Comparison of ENCODE assay signal across 13 mouse cellular contexts in the genomic region with DNA sequence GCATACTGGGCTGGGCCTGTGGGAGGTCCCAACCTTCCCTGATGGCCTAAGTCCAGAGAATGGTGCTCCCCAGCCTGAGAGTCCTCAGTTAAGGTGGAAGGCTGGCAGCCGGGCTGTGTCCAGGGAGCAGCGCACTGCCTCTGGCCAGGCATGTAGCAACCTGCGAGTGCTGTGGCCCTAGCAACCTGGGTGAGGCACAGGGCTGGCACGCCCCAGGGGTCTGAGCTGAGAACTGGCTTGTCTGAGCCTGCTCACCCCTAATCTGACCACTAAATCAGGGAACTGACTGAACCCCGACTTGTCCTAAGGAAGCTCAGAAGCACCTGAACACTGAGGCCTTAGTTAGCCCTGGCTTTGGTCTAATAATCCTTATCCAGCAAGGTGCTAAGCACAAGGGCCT. TPM values are rescaled to one million over a fixed set of nuclear protein-coding genes. Genes with fewer than 3 reads are reported as not detected.
DNase-seq lines count a peak whose midpoint lies in the region; ATAC-seq and TF ChIP-seq lines count a peak whose summit lies in the region.
"Had no signal": no experiment of that assay in that cellular context is flagged by ENCODE, and none has a peak within 500 bp of the region (broad histone marks: within the 10 kb centered on the region; RNA-seq: fewer than 3 reads in every experiment).

No protein-coding gene starts in this region.

- TF ChIP-seq EP300 in lung, postnatal 0 days (IDR thresholded peaks at IDR 0.05), result no peak
- peak; percentile 52 for TF ChIP-seq EP300 in stomach, postnatal 0 days (optimal IDR thresholded peaks at IDR 0.05)

- no peak for TF ChIP-seq POLR2A in cerebellum, adult 2 months (IDR thresholded peaks at IDR 0.05; ENCODE audit: borderline replicate concordance, insufficient read depth, low read length)

- no peak for TF ChIP-seq CTCF in lung, postnatal 0 days (IDR thresholded peaks at IDR 0.05)
- TF ChIP-seq CTCF in stomach, postnatal 0 days (IDR thresholded peaks at IDR 0.05; ENCODE audit: low read depth), result no peak
- no peak for TF ChIP-seq CTCF in cerebellum, adult 2 months (IDR thresholded peaks at IDR 0.05; ENCODE audit: borderline replicate concordance, insufficient read depth, low read depth, low read length)

- 0 out of 2 replicates have a peak overlapping the region, but pooled peaks have one; percentile 25 for H3K27ac ChIP-seq in forebrain, embryonic 10.5 days
- H3K27ac ChIP-seq in forebrain, embryonic 15.5 days (replicated peaks), result no peak overlapping the region
- no peak overlapping the region for H3K27ac ChIP-seq in lung, postnatal 0 days (ENCODE audit: low read length)
- peak overlapping the region; percentile 76 for H3K27ac ChIP-seq in stomach, postnatal 0 days (replicated peaks)
- H3K27ac ChIP-seq in cerebellum, adult 2 months (ENCODE audit: insufficient read depth, low read length), result no peak overlapping the region
- H3K27ac ChIP-seq: liver, embryonic 15.5 days had no signal

- peaks cover 12% of the 10 kb centered on the region for H3K4me1 ChIP-seq in forebrain, embryonic 10.5 days
- H3K4me1 ChIP-seq in forebrain, embryonic 15.5 days, result 0 out of 2 replicates have a peak, but pooled peaks cover 4% of the 10 kb centered on the region
- 0 out of 2 replicates have a peak, but pooled peaks cover 3% of the 10 kb centered on the region for H3K4me1 ChIP-seq in lung, postnatal 0 days (ENCODE audit: insufficient read depth, low read depth, low read length)
- 0 out of 2 replicates have a peak, but pooled peaks cover 2% of the 10 kb centered on the region for H3K4me1 ChIP-seq in stomach, postnatal 0 days (replicated peaks; ENCODE audit: control insufficient read depth, insufficient read depth)
- H3K4me1 ChIP-seq in cerebellum, adult 2 months (ENCODE audit: control insufficient read depth, insufficient read depth, low read length), result no peaks in the 10 kb centered on the region
- H3K4me1 ChIP-seq: liver, embryonic 15.5 days had no signal

- no peak overlapping the region for H3K4me3 ChIP-seq in forebrain, embryonic 10.5 days
- no peak overlapping the region for H3K4me3 ChIP-seq in forebrain, embryonic 15.5 days
- no peak overlapping the region for H3K4me3 ChIP-seq in lung, postnatal 0 days (ENCODE audit: low read depth, low read length)
- H3K4me3 ChIP-seq in stomach, postnatal 0 days (ENCODE audit: low read depth, low read length), result no peak overlapping the region
- no peak overlapping the region for H3K4me3 ChIP-seq in cerebellum, adult 2 months (replicated peaks; ENCODE audit: insufficient read depth, low read depth, low read length)
- H3K4me3 ChIP-seq: liver, embryonic 15.5 days; myocyte had no signal

- ATAC-seq in forebrain, embryonic 15.5 days (replicated peaks), result no peak
- no peak; the same call in 1 of the 2 replicates for ATAC-seq in lung, postnatal 0 days
- peak; percentile 66 for ATAC-seq in stomach, postnatal 0 days (ENCODE audit: low FRiP score, low TSS enrichment)

- no peaks in the 10 kb centered on the region for H3K36me3 ChIP-seq in forebrain, embryonic 10.5 days (replicated peaks)
- no peaks in the 10 kb centered on the region for H3K36me3 ChIP-seq in forebrain, embryonic 15.5 days
- no peaks in the 10 kb centered on the region for H3K36me3 ChIP-seq in lung, postnatal 0 days (ENCODE audit: insufficient read depth, low read length)
- H3K36me3 ChIP-seq in stomach, postnatal 0 days (ENCODE audit: control insufficient read depth, insufficient read depth, low read length), result no peaks in the 10 kb centered on the region
- H3K36me3 ChIP-seq: liver, embryonic 15.5 days had no signal

- peaks cover 6% of the 10 kb centered on the region; the same call in 1 of the 2 replicates for H3K9me3 ChIP-seq in forebrain, embryonic 10.5 days
- H3K9me3 ChIP-seq in forebrain, embryonic 15.5 days, result no peaks in the 10 kb centered on the region
- no peaks in the 10 kb centered on the region for H3K9me3 ChIP-seq in lung, postnatal 0 days (ENCODE audit: low read length)
- H3K9me3 ChIP-seq in stomach, postnatal 0 days (ENCODE audit: control insufficient read depth, low read length), result no peaks in the 10 kb centered on the region
- H3K9me3 ChIP-seq: liver, embryonic 15.5 days had no signal

- no peak overlapping the region for H3K4me2 ChIP-seq in forebrain, embryonic 15.5 days (replicated peaks)
- no peak overlapping the region for H3K4me2 ChIP-seq in lung, postnatal 0 days (replicated peaks; ENCODE audit: low read depth, low read length)
- H3K4me2 ChIP-seq in stomach, postnatal 0 days (replicated peaks; ENCODE audit: low read depth), result no peak overlapping the region
- H3K4me2 ChIP-seq: liver, embryonic 15.5 days had no signal

- no peak overlapping the region for H3K9ac ChIP-seq in forebrain, embryonic 15.5 days (replicated peaks)
- no peak overlapping the region for H3K9ac ChIP-seq in lung, postnatal 0 days (replicated peaks; ENCODE audit: low read depth)
- no peak overlapping the region for H3K9ac ChIP-seq in stomach, postnatal 0 days (ENCODE audit: low read length)
- H3K9ac ChIP-seq: liver, embryonic 15.5 days had no signal

- WGBS in forebrain, embryonic 10.5 days, result 90% methylated on average over 5 of the region's 5 CpGs
- WGBS in forebrain, embryonic 15.5 days, result 91% methylated on average over 5 of the region's 5 CpGs
- WGBS in lung, postnatal 0 days, result 71% methylated on average over 5 of the region's 5 CpGs
- WGBS in stomach, postnatal 0 days, result 75% methylated on average over 5 of the region's 5 CpGs
- 92% methylated on average over 5 of the region's 5 CpGs for WGBS in cerebellum, adult 2 months

- no peaks in the 10 kb centered on the region for H3K27me3 ChIP-seq in forebrain, embryonic 10.5 days (ENCODE audit: poor library complexity, severe bottlenecking)
- H3K27me3 ChIP-seq in forebrain, embryonic 15.5 days, result no peaks in the 10 kb centered on the region
- no peaks in the 10 kb centered on the region for H3K27me3 ChIP-seq in lung, postnatal 0 days (replicated peaks; ENCODE audit: insufficient read depth, low read length)
- H3K27me3 ChIP-seq in stomach, postnatal 0 days (ENCODE audit: control insufficient read depth, insufficient read depth, low read length), result no peaks in the 10 kb centered on the region
- H3K27me3 ChIP-seq in cerebellum, adult 2 months (ENCODE audit: control insufficient read depth, insufficient read depth, low read length), result no peaks in the 10 kb centered on the region
- H3K27me3 ChIP-seq: liver, embryonic 15.5 days had no signal

- no peak for DNase-seq in forebrain, embryonic 10.5 days (ENCODE audit: extremely low spot score, low spot score)
- peak; percentile 22 to 52 for DNase-seq in lung, adult 18-20 months
- DNase-seq in lung, postnatal 0 days (ENCODE audit: low spot score), result no peak
- peak; percentile 14 for DNase-seq in kidney, postnatal 14 days
- DNase-seq in stomach, postnatal 0 days (ENCODE audit: low spot score), result peak; percentile 41
- no peak for DNase-seq in cerebellum, adult 2 months
- no peak for DNase-seq in ovary, adult 18-20 months (ENCODE audit: low spot score)
- DNase-seq: cerebellum, adult 9-10 months; heart, postnatal 14 days; right cerebral cortex, postnatal 14 days had no signal

RNA-seq across cellular contexts. Expression of a gene that starts 24.1 kb away (rescaled TPM):
- 3.4 and 3.9 TPM in 2 replicates for polyA plus RNA-seq in forebrain, embryonic 10.5 days (2016; fragmentation: Nextera tagmentation; extraction: Ambion mirVana)
- 0.53 and 0.69 TPM in 2 replicates for polyA plus RNA-seq in forebrain, embryonic 15.5 days (2015; fragmentation: Nextera tagmentation; extraction: Ambion mirVana)
- polyA plus RNA-seq in lung, postnatal 0 days (2015; fragmentation: Nextera tagmentation; extraction: Ambion mirVana), result 1.2 and 1.5 TPM in 2 replicates
- 52.5 and 53.3 TPM in 2 replicates for polyA plus RNA-seq in stomach, postnatal 0 days (2015; fragmentation: Nextera tagmentation; extraction: Ambion mirVana)
- polyA plus RNA-seq in cerebellum, adult 2 months (2012; rRNA removed), result 0.25 and 0.29 TPM in 2 replicates

Comparison
In these comparisons a context has a peak if more than half of its experiments do, and no peak if none do; other contexts are left out.
1. DNase-seq: peak in lung, adult 18-20 months (2 of 2), kidney, postnatal 14 days (single experiment) and stomach, postnatal 0 days (single experiment); none in forebrain, embryonic 10.5 days (single experiment), lung, postnatal 0 days (single experiment), cerebellum, adult 2 months (0 of 2) and ovary, adult 18-20 months (single experiment).
2. H3K27ac ChIP-seq: peak in forebrain, embryonic 10.5 days (single experiment) and stomach, postnatal 0 days (single experiment); none in forebrain, embryonic 15.5 days (single experiment), lung, postnatal 0 days (single experiment) and cerebellum, adult 2 months (single experiment).
3. RNA of a gene that starts 24.1 kb away (polyA plus RNA-seq): 52.5 to 53.3 TPM in stomach, postnatal 0 days; 3.4 to 3.9 TPM in forebrain, embryonic 10.5 days, 1.2 to 1.5 TPM in lung, postnatal 0 days, 0.53 to 0.69 TPM in forebrain, embryonic 15.5 days and 0.25 to 0.29 TPM in cerebellum, adult 2 months; every median in the first group is over 10 times any median in the second.